Mouse (Mus musculus): ENCODE data around the gene Serpinb3a.
"Not testable (repeated sequence)": the region's sequence is repeated elsewhere in the genome, so short reads cannot be mapped to it uniquely, and the experiment has no call there.

Gene Serpinb3a

GRCm38 (mm10) chr1:107052203-107052602, at the start of gene Serpinb3a:
TSS of gene Serpinb3a (minus strand) at chr1:107052303.
- no peak for DNase-seq

GRCm38 (mm10) chr1:107098417-107098816, 46.3 kb upstream of the Serpinb3a start:
- DNase-seq = no peak

GRCm38 (mm10) chr1:107083406-107083805, 31.3 kb upstream of the Serpinb3a start, which contains the start of gene Serpinb3d:
TSS of gene Serpinb3d (minus strand) at chr1:107083506.
- DNase-seq = no peak

- not testable (repeated sequence) for DNase-seq
Observed at GRCm38 (mm10) chr1:107034236-107034635, 17.9 kb downstream of the Serpinb3a start.

GRCm38 (mm10) chr1:107025886-107026285, 26.2 kb downstream of the Serpinb3a start:
- no peak for DNase-seq

- no peak for DNase-seq
Observed at GRCm38 (mm10) chr1:107015210-107015609, 36.9 kb downstream of the Serpinb3a start.

GRCm38 (mm10) chr1:107014530-107014929, 37.6 kb downstream of the Serpinb3a start:
- no peak for DNase-seq

- DNase-seq = no peak
Observed at GRCm38 (mm10) chr1:107006316-107006715, 45.8 kb downstream of the Serpinb3a start.

- no peak for DNase-seq
Observed at GRCm38 (mm10) chr1:107001754-107002153, 50.3 kb downstream of the Serpinb3a start.

GRCm38 (mm10) chr1:107000424-107000823, 51.7 kb downstream of the Serpinb3a start:
- no peak for DNase-seq
